Mouse (Mus musculus) forebrain, embryonic 12.5 days (tissue): ENCODE results near the gene 4933406M09Rik. TPM values are rescaled to one million over a fixed set of nuclear protein-coding genes. Genes with fewer than 3 reads are reported as not detected.

ENCODE experiments used
- ATAC-seq: fragments of 200-750 bp; cut with Nextera tagmentation; 2 replicates; pipeline ENCODE4 v1.8.0; 2017; ENCODE audit warnings: moderate TSS enrichment; ENCODE audit not compliant: low FRiP score
- H3K27ac ChIP-seq: fragments of 300-500 bp; sonication (generic); 2 replicates; pipeline ENCODE4 v1.5.1; 2016; ENCODE audit warnings: mild to moderate bottlenecking
- H3K27me3 ChIP-seq: fragments of 300-500 bp; sonication (generic); 2 replicates; pipeline ENCODE4 v1.6.1; 2016; ENCODE audit warnings: mild to moderate bottlenecking
- H3K36me3 ChIP-seq: fragments of 300-500 bp; sonication (generic); replicated peaks from 2 replicates; pipeline ENCODE4 v1.6.1; 2016; ENCODE audit warnings: mild to moderate bottlenecking
- H3K4me1 ChIP-seq: fragments of 300-500 bp; sonication (generic); 2 replicates; pipeline ENCODE4 v1.6.1; 2016
- H3K4me2 ChIP-seq: fragments of 300-500 bp; sonication (generic); 2 replicates; pipeline ENCODE4 v1.6.1; 2016; ENCODE audit warnings: mild to moderate bottlenecking, moderate library complexity
- H3K4me3 ChIP-seq: fragments of 300-500 bp; sonication (generic); replicated peaks from 2 replicates; pipeline ENCODE4 v1.5.1; 2016; ENCODE audit warnings: mild to moderate bottlenecking
- H3K9ac ChIP-seq: fragments of 300-500 bp; sonication (generic); 2 replicates; pipeline ENCODE4 v1.6.1; 2016; ENCODE audit warnings: mild to moderate bottlenecking
- H3K9me3 ChIP-seq: fragments of 300-500 bp; sonication (generic); 2 replicates; pipeline ENCODE4 v1.6.1; 2016
- WGBS: fragments of 180-500 bp; shearing (Covaris S2); methylation state at CpG from one replicate; pipeline ENCODE4 v1.1.7; 2016; 5-methylcytosine and 5-hydroxymethylcytosine counted together
- polyA plus RNA-seq: library from polyadenylated mRNA; unstranded; fragments of >200 nt; fragmentation: Nextera tagmentation; extraction: Ambion mirVana; gene quantifications from 2 replicates; pipeline ENCODE4 v1.2.1, GENCODE M21; 2016

Gene 4933406M09Rik
- polyA plus RNA-seq, 1 experiment from 2014 or later: not detected

- Histone ChIP-seq H3K27ac (no peak overlapping the region), H3K4me1 (peaks cover 8% of the 10 kb centered on the region), H3K9me3 (peaks cover 3% of the 10 kb centered on the region; the same call in 1 of the 2 replicates), H3K27me3 (no peaks in the 10 kb centered on the region), H3K4me2 (no peak overlapping the region), H3K36me3 (no peaks in the 10 kb centered on the region), H3K4me3 (no peak overlapping the region), H3K9ac (no peak overlapping the region)
- ATAC-seq: no peak
Observed at GRCm38 (mm10) chr1:134385176-134385575, 564 bp upstream of the 4933406M09Rik start.

GRCm38 (mm10) chr1:134393827-134394226 is 8.1 kb downstream of the 4933406M09Rik start:
- no peaks in the 10 kb centered on the region for H3K9me3 ChIP-seq
- H3K4me3 ChIP-seq: no peak overlapping the region
- WGBS: 54% methylated on average over 5 of the region's 5 CpGs
- H3K27me3 ChIP-seq: no peaks in the 10 kb centered on the region; the same call in 1 of the 2 replicates
- ATAC-seq: no peak
- H3K4me1 ChIP-seq: no peaks in the 10 kb centered on the region
- H3K27ac ChIP-seq: no peak overlapping the region
- H3K9ac ChIP-seq: 0 out of 2 replicates have a peak overlapping the region, but pooled peaks have one; percentile 7
- H3K36me3 ChIP-seq: no peaks in the 10 kb centered on the region
- H3K4me2 ChIP-seq: no peak overlapping the region

- Histone ChIP-seq H3K9ac (no peak overlapping the region), H3K27ac (no peak overlapping the region), H3K4me1 (no peaks in the 10 kb centered on the region), H3K27me3 (no peaks in the 10 kb centered on the region; the same call in 1 of the 2 replicates), H3K4me2 (no peak overlapping the region), H3K4me3 (no peak overlapping the region), H3K9me3 (no peaks in the 10 kb centered on the region), H3K36me3 (no peaks in the 10 kb centered on the region)
- no peak for ATAC-seq
- 87% methylated on average over 12 of the region's 12 CpGs for WGBS
Observed at GRCm38 (mm10) chr1:134398210-134398609, 12.5 kb downstream of the 4933406M09Rik start.

GRCm38 (mm10) chr1:134399735-134400134 is 14.0 kb downstream of the 4933406M09Rik start:
- 51% methylated on average over 5 of the region's 5 CpGs for WGBS
- Histone ChIP-seq H3K4me2 (no peak overlapping the region), H3K27me3 (no peaks in the 10 kb centered on the region), H3K36me3 (no peaks in the 10 kb centered on the region), H3K9ac (no peak overlapping the region), H3K4me1 (no peaks in the 10 kb centered on the region), H3K9me3 (no peaks in the 10 kb centered on the region), H3K4me3 (no peak overlapping the region), H3K27ac (no peak overlapping the region)
- no peak for ATAC-seq

- Histone ChIP-seq H3K36me3 (peaks cover 32% of the 10 kb centered on the region), H3K4me1 (peaks cover 10% of the 10 kb centered on the region), H3K4me2 (peak within 1 kb of the TSS; percentile 79), H3K27ac (0 out of 2 replicates have a peak within 1 kb of the TSS, but pooled peaks have one; percentile 33), H3K9me3 (no peaks in the 10 kb centered on the region), H3K4me3 (peak within 1 kb of the TSS; percentile 74), H3K27me3 (no peaks in the 10 kb centered on the region), H3K9ac (peak within 1 kb of the TSS; percentile 66)
- 2% methylated on average over 43 of the region's 43 CpGs for WGBS
- ATAC-seq: peak; percentile 99
Observed at GRCm38 (mm10) chr1:134405509-134406413, 20.0 kb downstream of the 4933406M09Rik start, which contains the start of gene Cyb5r1. TSS of gene Cyb5r1 (plus strand) at chr1:134405559.

- H3K9me3 ChIP-seq: no peaks in the 10 kb centered on the region
- H3K9ac ChIP-seq: peak overlapping the region; percentile 66
- peaks cover 10% of the 10 kb centered on the region for H3K4me1 ChIP-seq
- peak overlapping the region; percentile 74 for H3K4me3 ChIP-seq
- H3K36me3 ChIP-seq: peaks cover 37% of the 10 kb centered on the region
- peak; percentile 43 for ATAC-seq
- WGBS: 40% methylated on average over 8 of the region's 8 CpGs
- H3K27ac ChIP-seq: no peak overlapping the region
- H3K4me2 ChIP-seq: peak overlapping the region; percentile 79
- no peaks in the 10 kb centered on the region for H3K27me3 ChIP-seq
Observed at GRCm38 (mm10) chr1:134406414-134406771, 20.7 kb downstream of the 4933406M09Rik start.

- H3K4me1 ChIP-seq: peaks cover 10% of the 10 kb centered on the region
- H3K27me3 ChIP-seq: no peaks in the 10 kb centered on the region
- no peak for ATAC-seq
- 85% methylated on average over 8 of the region's 8 CpGs for WGBS
- H3K27ac ChIP-seq: no peak overlapping the region
- H3K9me3 ChIP-seq: no peaks in the 10 kb centered on the region
- peaks cover 37% of the 10 kb centered on the region for H3K36me3 ChIP-seq
- H3K4me2 ChIP-seq: no peak overlapping the region
- H3K9ac ChIP-seq: no peak overlapping the region
- no peak overlapping the region for H3K4me3 ChIP-seq
Observed at GRCm38 (mm10) chr1:134408080-134408479, 22.3 kb downstream of the 4933406M09Rik start.

- Histone ChIP-seq H3K9me3 (no peaks in the 10 kb centered on the region), H3K4me3 (no peak overlapping the region), H3K4me2 (no peak overlapping the region), H3K36me3 (peaks cover 37% of the 10 kb centered on the region), H3K27me3 (no peaks in the 10 kb centered on the region), H3K27ac (no peak overlapping the region), H3K9ac (no peak overlapping the region), H3K4me1 (peaks cover 17% of the 10 kb centered on the region)
- 89% methylated on average over 9 of the region's 9 CpGs for WGBS
- no peak for ATAC-seq
Observed at GRCm38 (mm10) chr1:134411706-134412629, 26.2 kb downstream of the 4933406M09Rik start.

- Histone ChIP-seq H3K27ac (peak overlapping the region; percentile 93; the same call in 1 of the 2 replicates), H3K9me3 (no peaks in the 10 kb centered on the region), H3K4me3 (no peak overlapping the region), H3K4me2 (no peak overlapping the region), H3K4me1 (peaks cover 28% of the 10 kb centered on the region), H3K36me3 (peaks cover 21% of the 10 kb centered on the region), H3K9ac (no peak overlapping the region), H3K27me3 (no peaks in the 10 kb centered on the region)
- ATAC-seq: no peak
- 43% methylated on average over 2 of the region's 2 CpGs for WGBS
Observed at GRCm38 (mm10) chr1:134414038-134414437, 28.3 kb downstream of the 4933406M09Rik start.

- Histone ChIP-seq H3K27ac (peak overlapping the region; percentile 93), H3K4me2 (peak overlapping the region; percentile 54), H3K9me3 (no peaks in the 10 kb centered on the region), H3K4me1 (peaks cover 31% of the 10 kb centered on the region), H3K4me3 (peak overlapping the region; percentile 94), H3K36me3 (peaks cover 16% of the 10 kb centered on the region), H3K27me3 (no peaks in the 10 kb centered on the region), H3K9ac (peak overlapping the region; percentile 17; the same call in 1 of the 2 replicates)
- WGBS: 14% methylated on average over 11 of the region's 11 CpGs
- ATAC-seq: peak; percentile 18
Observed at GRCm38 (mm10) chr1:134414501-134415167, 28.9 kb downstream of the 4933406M09Rik start.

- H3K27me3 ChIP-seq: no peaks in the 10 kb centered on the region
- H3K4me1 ChIP-seq: peaks cover 38% of the 10 kb centered on the region
- peak within 1 kb of the TSS; percentile 89 for H3K9ac ChIP-seq
- WGBS: under 1% methylated on average over 58 of the region's 77 CpGs
- peaks cover 9% of the 10 kb centered on the region for H3K36me3 ChIP-seq
- peak within 1 kb of the TSS; percentile 93 for H3K27ac ChIP-seq
- peak within 1 kb of the TSS; percentile 67 for H3K4me2 ChIP-seq
- no peaks in the 10 kb centered on the region for H3K9me3 ChIP-seq
- peak within 1 kb of the TSS; percentile 94 for H3K4me3 ChIP-seq
- peak; percentile 100 for ATAC-seq
Observed at GRCm38 (mm10) chr1:134415168-134415831, 29.6 kb downstream of the 4933406M09Rik start, which contains the start of gene Adipor1. TSS of gene Adipor1 (plus strand) at chr1:134415378.
